Mouse (Mus musculus) megakaryocyte-erythroid progenitor cell, adult 5-6 weeks (primary cell): Measurements from ENCODE around the gene Hoxb2. TPM values are rescaled to one million over a fixed set of nuclear protein-coding genes. Genes with fewer than 3 reads are reported as not detected.

Experiments
- ATAC-seq: replicated peaks from 2 replicates; pipeline ENCODE4 v1.8.0; 2016; ENCODE audit warnings: mild to moderate bottlenecking, inconsistent platforms; ENCODE audit not compliant: severe bottlenecking, poor library complexity, low FRiP score, low TSS enrichment
- total RNA-seq, 2 experiments: library from RNA; stranded (forward) in 1 of 2; stranded (reverse) in 1 of 2; fragments of 200-1000, 215-1000 nt in 1 of 2; fragments of >200 nt in 1 of 2; fragmentation: Nextera tagmentation in 1 of 2; gene quantifications; 2 replicates each; pipeline ENCODE4 v1.2.3; 2014 to 2017

Gene Hoxb2
- total RNA-seq, 2 experiments from 2014 or later: 0.37 to 0.42 TPM

DNA sequence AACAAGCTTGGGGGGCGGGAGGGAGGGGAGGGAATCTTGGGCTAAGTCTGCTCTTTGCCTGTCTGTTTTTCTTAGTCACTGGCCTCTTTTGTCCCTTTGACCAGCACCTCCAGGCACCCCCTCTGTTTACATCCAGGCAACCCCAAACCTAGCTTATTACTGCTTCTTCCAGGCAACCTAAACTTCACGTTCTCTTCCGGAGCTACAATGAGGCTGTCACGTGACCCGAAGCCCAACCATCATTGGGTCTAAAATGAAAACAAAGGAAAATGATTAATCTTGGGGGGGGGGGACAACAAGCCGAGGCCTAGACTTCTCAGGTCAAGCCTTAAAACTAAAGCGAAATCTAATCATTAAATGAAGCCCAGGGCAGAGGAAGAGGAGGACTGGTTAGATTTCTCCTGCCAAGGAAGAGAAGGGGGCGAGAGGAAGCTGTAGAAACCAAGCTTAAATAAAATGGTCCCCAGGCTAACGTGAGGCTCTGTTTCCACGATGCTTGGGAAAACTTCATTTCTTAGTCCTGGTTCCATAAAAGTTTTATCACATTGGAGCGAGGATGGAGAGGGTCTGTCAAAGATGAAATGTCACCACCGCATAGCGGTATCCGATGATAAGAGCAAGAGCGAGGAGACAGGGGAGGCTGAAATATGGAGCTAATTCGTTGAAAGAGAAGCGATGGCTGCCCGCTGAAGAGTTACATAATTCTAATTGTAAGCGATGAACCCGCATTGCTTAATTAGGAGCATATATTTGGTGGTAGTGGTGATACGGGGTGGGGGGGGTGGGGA is 2.0 kb upstream of the Hoxb2 start:
- no peak for ATAC-seq

DNA sequence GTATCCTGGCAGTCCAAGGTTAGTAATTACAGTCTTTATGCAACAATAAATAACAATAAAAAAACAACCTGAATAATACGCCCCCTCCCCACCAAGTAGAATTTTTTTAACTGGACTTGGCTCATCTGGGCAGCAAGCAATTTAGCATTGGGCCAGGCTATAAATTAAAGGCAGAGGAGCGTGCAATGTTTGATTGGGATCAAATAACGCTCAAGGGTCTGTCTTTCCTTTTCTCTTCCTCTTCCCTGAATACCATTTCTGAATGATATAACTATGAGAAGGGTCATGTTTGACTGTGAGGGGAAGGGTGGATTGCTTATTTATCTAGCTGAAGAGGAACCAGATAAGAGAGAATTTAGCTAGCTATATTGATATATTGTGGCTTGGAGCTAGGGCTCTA is 1.3 kb upstream of the Hoxb2 start:
- no peak for ATAC-seq

DNA sequence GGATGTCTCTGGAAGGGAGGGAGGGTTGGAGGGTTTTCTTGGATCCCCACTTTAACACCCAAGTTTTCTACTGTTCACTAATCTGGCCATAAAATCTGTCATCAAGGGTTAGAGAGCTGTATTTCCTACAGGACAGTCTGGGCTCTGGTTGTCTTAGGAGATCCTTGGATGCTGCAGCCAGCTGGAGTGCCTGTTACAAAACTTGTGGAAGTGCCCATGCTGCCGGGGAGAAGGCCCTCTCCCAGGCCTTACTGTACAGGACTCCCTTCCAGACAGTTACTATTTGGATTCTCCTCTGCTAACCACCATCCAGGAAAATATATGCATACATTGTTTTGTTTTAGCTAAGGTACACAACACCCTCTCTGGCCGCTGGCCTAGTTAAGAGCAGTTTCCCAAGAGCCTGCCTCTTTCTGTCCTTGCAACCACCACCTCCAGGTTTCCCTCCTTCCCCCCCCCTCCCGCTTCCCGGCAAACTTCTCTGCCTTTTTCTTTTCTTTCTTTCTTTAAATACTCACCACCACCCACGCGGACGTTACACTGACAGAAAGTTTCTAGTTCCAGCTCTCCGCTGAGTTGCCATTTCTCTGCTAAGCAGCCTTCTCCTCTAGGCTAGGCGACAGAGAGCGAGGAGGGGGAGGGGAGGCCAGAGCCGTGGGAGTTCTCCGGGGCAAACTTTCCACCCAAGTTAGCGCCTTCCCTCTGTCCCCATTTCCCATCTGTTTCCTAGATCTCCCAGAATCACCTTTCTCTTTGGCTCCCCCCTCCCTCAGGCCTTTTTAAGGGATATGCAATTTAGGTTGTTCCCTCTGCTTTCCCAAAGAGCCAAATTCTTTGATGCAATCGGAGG is 609 bp upstream of the Hoxb2 start:
- ATAC-seq: no peak

DNA sequence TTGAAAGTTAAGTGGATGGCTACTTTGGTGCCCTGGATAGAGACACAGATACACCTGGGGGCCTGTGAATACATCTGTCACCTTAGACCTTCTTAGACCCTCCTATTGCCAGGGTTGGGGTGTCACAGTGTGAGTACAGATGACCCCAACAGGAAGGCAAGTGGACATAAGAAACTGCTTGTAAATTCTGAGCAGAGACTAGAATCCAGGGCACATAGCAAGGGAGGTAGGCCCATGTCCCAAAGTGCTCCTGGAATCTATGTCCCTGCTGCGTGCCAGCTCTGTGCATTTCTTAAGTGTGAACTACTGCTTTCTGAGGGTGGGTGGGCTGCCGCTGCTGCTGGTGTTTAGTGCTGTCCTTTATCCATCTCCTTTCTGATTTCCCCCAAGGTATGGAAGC is 466 bp downstream of the Hoxb2 start:
- ATAC-seq: no peak

DNA sequence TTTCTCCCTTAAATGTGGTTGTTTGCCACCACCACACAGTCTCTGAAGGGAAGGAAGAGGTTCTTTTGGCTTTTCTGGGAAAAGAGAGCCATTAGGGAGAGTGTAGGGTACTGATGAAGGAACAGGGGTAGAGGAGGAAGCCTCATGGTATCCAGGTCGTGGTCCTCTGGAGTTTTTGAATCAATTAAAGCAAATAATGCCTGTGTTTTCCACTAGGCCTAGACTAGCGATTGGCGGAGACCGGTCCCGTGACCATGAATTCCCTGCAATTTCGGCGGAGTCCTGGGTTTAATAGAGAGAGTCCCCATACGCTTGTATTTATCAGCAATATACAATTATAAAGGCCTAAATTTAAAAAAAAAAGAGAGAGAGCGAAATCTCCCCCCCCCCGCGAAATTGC is 987 bp downstream of the Hoxb2 start:
- no peak for ATAC-seq

DNA sequence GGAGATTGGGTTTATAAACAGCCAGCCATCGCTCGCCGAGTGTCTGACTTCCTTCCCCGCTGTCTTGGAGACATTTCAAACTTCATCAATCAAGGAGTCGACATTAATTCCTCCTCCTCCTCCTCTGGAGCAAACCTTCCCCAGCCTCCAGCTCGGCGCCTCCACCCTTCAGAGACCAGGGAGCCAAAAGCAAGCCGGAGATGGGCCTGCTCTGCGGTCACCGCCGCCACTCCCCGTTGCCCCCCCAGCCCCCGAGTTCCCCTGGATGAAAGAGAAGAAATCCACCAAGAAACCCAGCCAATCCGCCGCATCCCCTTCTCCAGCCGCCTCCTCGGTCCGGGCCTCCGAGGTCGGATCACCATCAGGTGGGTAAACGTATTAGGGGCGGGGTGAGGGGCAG is 1.5 kb downstream of the Hoxb2 start:
- no peak for ATAC-seq

DNA sequence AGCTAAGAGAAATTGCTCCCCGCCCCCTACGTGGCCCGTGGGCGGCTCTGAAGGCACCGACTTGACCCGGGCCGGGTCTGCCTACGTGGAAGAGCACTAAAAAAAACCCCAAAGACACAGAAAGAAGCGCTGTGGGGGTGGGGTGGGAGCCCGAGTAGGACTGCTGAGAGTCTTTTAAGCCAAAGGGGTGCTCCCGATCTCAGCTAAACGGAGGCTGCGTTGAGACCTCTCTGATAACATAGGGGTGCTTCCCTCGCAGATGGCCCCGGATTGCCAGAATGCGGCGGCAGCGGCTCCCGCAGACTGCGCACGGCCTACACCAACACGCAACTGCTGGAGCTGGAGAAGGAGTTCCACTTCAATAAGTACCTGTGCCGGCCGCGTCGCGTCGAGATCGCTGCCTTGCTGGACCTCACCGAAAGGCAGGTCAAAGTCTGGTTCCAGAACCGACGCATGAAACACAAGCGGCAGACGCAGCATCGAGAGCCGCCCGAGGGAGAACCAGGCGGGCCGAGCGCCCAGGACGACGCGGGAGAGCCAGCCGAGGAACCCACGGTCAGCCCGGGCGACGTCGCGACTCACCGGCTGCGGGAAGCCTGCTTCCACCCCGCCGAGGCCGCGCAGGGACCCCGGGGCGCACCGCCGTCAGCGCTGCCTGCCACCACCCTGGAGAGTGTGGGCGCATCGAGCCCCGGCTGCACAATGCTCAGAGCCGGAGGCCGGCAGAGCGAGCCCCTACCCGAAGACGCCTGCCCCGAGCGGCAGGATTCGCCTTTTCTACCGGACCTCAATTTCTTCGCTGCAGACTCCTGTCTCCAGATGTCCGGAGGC is 2.6 kb downstream of the Hoxb2 start:
- 0 out of 2 replicates have a peak, but pooled peaks have one; percentile 41 for ATAC-seq

DNA sequence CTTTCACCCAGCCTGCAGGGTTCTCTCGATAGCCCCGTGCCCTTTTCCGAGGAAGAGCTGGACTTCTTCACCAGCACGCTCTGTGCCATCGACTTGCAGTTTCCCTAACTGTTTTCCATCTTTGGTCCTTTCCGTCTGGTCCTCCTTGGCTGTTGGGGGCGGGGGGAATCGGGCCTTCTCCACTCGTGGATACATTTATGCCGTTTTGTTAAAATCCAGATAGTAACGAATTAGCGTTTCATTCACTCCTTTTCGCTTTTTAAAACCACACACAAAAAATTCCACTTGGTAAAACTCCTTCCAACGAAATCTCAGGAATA is 3.2 kb downstream of the Hoxb2 start:
- ATAC-seq: no peak

DNA sequence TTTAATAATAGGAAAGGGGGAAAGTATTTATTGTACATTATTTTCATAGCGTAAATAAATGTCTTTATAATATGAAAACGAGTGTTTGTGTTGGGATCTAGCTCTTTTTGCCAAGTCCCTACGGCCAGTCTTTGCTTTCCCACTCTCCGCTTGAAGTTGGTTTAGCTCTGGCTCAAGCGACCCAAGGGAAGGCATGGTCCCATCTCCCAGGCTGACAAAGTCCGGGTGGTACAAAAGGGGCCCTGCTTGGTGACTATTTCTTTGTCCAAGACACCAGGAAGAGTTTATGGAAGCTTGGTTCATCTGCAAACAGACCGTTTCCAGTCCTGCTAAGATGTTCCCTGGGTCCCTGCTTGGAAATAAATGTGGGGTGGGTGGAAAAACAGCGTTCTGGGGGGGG is 3.6 kb downstream of the Hoxb2 start:
- ATAC-seq: no peak

DNA sequence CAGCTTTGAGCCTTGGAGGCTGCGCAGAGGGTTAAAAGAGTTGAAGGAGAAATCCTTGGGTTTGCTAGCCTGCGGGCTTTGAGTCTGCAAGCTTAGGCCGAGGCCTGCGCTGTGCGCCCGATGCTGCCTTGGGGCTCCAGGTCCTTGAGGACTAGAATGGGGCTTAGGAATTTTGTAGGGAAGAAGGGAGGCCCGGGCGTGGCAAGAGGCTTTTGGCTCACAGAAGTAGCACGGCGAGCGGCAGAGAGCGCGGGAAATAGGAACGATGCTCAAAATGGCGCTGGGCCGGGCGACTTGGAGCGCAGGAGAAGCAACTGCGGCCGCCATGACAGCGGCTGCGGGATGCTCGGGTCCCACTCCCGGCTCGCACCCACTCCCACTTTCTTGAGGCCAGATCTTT is 4.1 kb downstream of the Hoxb2 start:
- no peak for ATAC-seq

DNA sequence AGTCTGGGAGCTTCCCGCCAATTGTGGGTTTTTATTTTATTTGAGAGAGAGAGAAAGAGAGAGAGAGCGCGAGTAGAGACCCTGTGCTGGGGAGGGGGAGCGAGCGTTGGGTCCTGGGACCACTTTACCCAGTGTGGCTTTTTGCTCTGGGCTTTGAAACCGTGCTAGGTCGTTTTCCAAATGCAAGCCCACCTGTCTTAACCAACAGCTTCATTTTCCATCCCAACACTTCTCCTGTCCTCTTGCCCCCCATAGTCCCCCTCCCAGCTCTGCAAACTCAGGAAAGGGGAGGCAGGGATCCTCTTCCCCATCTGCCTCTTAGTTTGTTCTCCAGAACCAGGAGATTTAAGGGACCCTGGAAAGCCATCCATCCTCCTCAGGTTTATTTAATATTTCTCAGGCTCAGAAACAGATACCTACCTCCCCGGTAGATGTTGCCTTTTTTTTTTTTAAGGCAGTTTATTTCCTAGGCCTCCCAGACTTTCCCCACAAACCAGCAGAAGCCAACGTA is 4.5 kb downstream of the Hoxb2 start:
- ATAC-seq: no peak

DNA sequence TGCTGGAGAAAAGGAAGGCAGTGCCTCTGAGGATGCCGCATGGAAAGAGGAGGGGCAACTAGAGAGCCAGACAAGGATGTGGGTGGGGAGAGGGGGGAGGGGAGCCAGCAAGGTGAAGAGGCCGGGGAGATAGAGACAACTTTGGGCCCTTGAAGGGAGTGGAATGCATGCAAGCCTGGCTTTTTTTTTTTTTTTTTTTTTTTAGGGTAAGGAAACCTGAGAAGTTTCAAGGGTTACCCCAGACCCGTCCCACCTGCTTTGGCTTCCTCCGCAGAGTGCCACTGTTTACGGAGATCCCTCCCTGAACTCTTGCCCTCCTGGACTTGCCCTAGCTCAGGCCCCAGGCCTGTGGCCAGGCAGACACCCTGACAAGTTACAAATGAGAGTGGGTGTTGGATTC is 13.5 kb downstream of the Hoxb2 start:
- no peak for ATAC-seq

DNA sequence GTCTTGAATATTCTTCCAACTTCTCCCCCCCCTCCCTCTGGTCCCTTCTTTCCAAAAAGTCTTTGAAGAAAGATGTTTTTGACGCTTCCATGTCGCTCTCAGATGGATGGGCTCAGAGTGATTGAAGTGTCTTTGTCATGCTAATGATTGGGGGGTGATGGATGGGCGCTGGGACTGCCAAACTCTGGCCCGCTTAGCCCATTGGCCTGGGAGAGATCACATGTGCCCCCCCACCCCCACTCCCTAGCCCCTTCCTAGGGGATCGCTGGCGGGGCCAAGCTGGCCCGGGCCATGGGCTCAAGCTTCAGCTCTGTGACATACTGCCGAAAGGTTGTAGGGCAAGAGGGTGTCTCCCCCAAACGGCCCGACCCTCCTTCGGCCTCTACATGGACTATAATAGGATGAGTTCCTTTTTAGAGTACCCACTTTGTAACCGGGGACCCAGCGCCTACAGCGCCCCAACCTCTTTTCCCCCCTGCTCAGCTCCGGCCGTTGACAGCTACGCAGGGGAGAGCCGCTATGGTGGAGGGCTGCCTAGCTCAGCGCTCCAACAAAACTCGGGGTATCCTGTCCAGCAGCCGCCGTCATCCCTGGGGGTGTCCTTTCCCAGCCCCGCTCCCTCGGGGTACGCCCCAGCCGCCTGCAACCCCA is 15.2 kb downstream of the Hoxb2 start, which contains the start of gene Hoxb1:
Gene Hoxb1, plus strand, starts transcription at position 312 of the 651 bp plus-strand sequence.
- no peak for ATAC-seq

DNA sequence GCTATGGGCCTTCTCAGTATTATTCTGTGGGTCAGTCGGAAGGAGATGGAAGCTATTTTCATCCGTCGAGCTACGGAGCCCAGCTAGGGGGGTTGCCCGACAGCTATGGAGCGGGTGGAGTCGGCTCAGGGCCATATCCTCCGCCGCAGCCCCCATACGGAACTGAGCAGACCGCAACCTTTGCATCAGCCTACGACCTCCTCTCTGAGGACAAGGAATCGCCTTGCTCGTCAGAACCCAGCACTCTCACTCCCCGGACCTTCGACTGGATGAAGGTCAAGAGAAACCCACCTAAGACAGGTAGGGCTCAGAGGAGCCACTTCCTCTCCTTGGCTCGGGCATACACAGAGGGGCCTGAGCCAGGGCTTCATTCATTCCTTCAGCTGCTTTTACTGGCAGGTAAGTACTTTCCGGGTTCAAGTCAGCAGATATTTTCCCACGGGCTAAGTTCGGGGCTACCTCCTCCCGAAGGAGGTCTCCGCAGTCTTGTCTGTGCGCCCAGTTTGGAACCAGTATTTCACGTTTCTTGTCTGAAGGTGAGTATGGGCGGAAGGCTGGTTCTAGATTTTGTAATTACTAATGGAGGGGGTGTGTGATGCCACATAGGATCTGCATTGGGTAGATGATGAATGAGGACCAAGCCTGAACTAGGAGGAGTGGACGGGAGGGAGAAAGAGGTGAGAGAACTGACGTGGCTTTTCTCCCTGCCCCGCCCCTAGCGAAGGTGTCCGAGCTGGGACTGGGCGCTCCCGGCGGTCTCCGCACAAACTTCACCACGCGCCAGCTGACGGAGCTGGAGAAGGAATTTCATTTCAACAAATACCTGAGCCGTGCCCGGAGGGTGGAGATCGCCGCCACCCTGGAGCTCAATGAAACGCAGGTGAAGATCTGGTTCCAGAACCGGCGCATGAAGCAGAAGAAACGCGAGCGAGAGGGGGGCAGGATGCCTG is 16.0 kb downstream of the Hoxb2 start:
- ATAC-seq: no peak

DNA sequence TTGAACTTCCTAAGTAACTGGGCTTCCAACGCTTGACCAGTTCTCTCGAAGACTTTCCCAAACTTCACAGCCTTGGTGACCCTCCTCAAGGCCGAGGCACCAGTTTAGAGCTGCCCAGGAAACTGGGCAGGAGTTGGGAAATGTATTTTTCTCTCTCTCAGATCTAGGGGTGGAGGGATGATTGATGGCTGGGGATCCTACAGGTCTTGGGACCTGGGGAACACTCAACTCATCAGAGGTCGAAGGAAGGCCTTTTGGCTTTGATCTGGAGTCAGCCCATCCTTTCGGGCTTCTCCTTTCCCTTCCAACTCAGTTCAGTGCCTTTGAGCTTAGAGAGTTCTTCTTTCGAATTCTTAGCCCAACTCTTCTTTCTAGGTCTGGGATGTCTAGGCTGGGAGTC is 16.8 kb downstream of the Hoxb2 start:
- ATAC-seq: no peak

DNA sequence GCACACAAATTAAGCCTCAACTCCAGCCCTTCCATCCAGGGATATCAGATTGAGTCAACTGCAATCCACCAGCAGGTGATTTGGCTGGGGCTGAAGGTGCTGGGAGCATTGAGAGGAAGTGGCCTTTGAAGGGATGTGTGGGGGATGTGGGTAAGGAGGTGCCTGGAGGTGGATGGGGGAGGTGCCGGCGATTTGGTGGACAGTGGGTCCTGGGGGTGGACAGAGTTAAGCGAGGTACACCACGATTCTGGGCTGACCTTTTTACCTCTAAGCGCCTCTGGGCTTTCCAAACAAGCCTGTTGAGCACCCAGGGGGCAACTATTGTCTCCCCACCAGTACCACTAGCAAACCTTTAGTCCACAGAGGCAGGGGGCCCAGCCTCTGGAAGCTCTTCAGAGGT is 18.4 kb downstream of the Hoxb2 start:
- no peak for ATAC-seq

DNA sequence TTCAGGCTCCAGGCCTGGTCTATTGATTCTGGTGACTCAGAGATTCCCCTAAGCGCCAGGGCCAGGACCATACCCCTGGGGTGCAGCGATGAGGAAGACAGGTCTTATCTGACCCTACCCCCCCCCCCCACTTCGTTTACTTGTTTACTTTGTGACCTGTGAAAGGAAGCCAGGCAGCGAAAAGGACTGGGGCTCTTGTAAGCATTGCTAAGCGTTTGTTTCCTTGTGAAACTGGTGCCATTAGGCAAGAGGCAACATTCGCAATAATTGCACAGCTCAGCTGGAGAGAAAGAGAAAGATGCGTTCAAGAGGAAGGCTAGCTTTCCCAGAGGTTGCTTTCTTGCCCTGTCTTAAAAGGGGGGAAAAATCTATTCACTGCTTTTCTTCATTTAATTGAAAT is 18.8 kb downstream of the Hoxb2 start:
- ATAC-seq: no peak

DNA sequence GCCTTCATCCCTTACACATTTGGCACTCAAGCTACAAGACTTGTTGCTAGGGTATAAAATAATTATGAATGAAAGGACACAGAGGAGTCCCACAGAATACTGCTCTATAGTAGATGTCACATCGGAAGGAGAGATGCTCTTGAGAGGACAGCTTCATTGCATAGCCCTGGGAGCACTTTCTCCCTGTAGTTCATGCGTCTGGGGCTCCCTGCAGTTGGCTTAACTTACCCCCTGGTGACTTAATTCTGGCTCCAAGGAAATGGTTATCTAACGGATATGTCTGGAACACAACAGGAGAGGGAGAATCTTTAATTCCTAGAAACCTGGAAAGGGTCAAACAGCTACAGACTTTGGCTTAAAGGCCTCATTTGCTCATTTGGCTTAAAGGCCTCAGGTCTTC is 21.4 kb downstream of the Hoxb2 start:
- ATAC-seq: no peak
